Mouse (Mus musculus): ENCODE results near the gene Hyal4.

GRCm38 (mm10) chr6:24707090-24707489 is 41.0 kb upstream of the Hyal4 start:
- TF ChIP-seq CTCF (IDR thresholded peaks at IDR 0.05; ENCODE audit: low read depth, low read length): no peak
- TF ChIP-seq POLR2A (IDR thresholded peaks at IDR 0.05; ENCODE audit: borderline replicate concordance, low read depth, low read length): no peak
